Mouse (Mus musculus): ENCODE data around the gene Ttyh3. TPM values are rescaled to one million over a fixed set of nuclear protein-coding genes. Genes with fewer than 3 reads are reported as not detected.
A peak's percentile ranks its signal among the peaks of the same experiment; 100 is the strongest.

The Ttyh3 gene
- polyA plus RNA-seq, 1 experiment from 2014 or later: 68.8 TPM

DNA sequence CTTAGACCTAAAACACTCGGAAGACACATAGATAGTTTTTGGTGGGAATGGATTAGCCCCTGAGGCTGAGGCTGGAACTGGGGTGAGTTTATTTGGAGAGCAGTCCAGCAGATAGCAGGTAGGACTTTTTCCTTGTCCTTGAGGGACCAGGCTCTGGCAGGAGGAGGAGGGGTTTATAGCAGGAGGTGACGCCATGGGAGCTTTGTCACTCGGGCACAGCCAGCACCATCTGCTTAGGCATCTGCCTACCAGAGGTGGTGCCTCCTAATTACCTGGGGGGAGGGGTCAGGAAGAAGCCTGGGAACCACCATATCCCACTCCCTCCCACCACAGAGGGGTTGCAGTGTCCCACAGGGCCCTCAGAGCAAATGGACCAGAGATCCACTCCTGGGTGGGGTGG lies 43.6 kb downstream of the Ttyh3 start:
- Histone ChIP-seq H3K27ac (replicated peaks) (no peak overlapping the region), H3K4me2 (replicated peaks) (no peak overlapping the region)

DNA sequence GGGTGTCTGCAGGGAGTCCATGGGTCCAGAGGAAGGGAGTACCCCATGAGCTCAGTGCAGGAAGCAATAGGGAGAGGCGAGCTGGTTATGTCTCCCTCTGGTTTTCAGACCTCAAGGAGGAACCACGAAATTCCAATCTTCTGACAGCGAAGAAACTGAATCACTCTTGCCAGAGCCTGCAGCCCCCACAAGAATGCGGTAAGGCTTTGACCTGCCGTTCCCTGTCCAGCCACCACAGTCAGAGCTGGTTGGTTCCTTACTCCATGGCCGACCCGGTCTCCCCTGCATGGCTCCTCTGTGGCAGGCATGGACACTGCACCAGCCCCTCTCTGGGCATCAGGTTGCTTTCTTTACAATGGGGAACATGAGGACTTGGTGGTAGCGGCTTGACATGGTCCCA lies 44.4 kb downstream of the Ttyh3 start:
- Histone ChIP-seq H3K4me2 (replicated peaks) (no peak overlapping the region), H3K36me3 (no peaks in the 10 kb centered on the region), H3K9ac (replicated peaks) (no peak overlapping the region), H3K4me1 (peaks cover 46% of the 10 kb centered on the region), H3K27ac (replicated peaks) (no peak overlapping the region), H3K27me3 (peaks cover 43% of the 10 kb centered on the region), H3K9me3 (no peaks in the 10 kb centered on the region), H3K4me3 (no peak overlapping the region)
- ATAC-seq (ENCODE audit: low FRiP score, low read depth): no peak
- WGBS: 81% methylated on average over 8 of the region's 8 CpGs

More for the DNA sequence above, 43.6 kb downstream of the Ttyh3 start:
- H3K9ac ChIP-seq (replicated peaks): no peak overlapping the region
- 29% methylated on average over 3 of the region's 3 CpGs for WGBS
- H3K4me1 ChIP-seq: peaks cover 54% of the 10 kb centered on the region
- ATAC-seq (ENCODE audit: low FRiP score, low read depth): no peak
- H3K9me3 ChIP-seq: no peaks in the 10 kb centered on the region
- H3K4me3 ChIP-seq: no peak overlapping the region
- peaks cover 43% of the 10 kb centered on the region for H3K27me3 ChIP-seq
- no peaks in the 10 kb centered on the region for H3K36me3 ChIP-seq

DNA sequence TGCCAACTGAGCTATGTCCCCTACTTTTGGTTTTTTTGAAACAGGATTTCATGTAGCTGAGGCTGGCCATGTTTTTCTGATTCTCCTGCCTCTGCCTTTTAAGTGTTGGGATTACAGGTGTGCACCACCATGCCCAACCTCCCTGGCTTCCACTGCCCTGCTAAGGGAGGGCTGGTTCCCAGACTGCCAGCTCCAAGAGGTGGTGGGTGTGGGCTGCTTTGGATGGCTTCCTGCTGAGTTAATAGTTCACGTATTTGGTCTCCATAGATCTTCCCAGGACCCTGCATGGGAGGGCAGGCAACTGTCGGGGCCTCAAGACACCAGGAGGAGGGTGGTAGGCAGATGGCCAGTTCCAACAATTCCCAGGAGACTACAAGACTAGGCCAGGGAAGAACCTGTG lies 46.3 kb downstream of the Ttyh3 start:
- Histone ChIP-seq H3K27ac (replicated peaks) (no peak overlapping the region), H3K27me3 (peaks cover 43% of the 10 kb centered on the region)
- 65% methylated on average over 2 of the region's 2 CpGs for WGBS

DNA sequence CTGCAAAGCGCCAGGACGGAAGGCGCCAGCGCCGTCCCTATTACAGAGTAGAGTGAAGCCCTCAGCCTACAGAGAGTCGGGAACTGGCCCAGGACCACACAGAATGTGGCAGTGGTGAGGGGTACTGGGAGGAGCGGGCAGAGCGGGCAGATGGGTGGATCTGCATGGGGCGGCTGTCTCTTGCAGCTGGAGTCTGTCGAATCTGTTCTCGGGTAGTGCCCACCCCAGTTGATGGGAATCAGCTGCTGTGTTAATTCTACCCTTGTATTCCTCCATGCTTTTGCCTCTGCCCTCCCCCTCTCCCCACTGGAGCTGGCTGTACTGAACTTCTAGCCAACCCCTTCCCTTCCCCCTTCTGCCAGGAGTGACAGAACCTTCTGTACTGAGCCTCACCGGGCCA lies 47.1 kb downstream of the Ttyh3 start:
- no peak for ATAC-seq (ENCODE audit: low FRiP score, low read depth)
- no peak overlapping the region for H3K4me3 ChIP-seq
- no peak overlapping the region for H3K4me2 ChIP-seq (replicated peaks)
- H3K36me3 ChIP-seq: no peaks in the 10 kb centered on the region
- H3K9ac ChIP-seq (replicated peaks): no peak overlapping the region
- no peaks in the 10 kb centered on the region for H3K9me3 ChIP-seq
- no peak overlapping the region for H3K27ac ChIP-seq (replicated peaks)
- peaks cover 26% of the 10 kb centered on the region for H3K4me1 ChIP-seq
- H3K27me3 ChIP-seq: peaks cover 46% of the 10 kb centered on the region
- 79% methylated on average over 12 of the region's 12 CpGs for WGBS

More for the DNA sequence above, 46.3 kb downstream of the Ttyh3 start:
- no peak for ATAC-seq (ENCODE audit: low FRiP score, low read depth)
- Histone ChIP-seq H3K4me2 (replicated peaks) (no peak overlapping the region), H3K9ac (replicated peaks) (no peak overlapping the region), H3K4me3 (no peak overlapping the region), H3K4me1 (peaks cover 33% of the 10 kb centered on the region), H3K36me3 (no peaks in the 10 kb centered on the region), H3K9me3 (no peaks in the 10 kb centered on the region)

DNA sequence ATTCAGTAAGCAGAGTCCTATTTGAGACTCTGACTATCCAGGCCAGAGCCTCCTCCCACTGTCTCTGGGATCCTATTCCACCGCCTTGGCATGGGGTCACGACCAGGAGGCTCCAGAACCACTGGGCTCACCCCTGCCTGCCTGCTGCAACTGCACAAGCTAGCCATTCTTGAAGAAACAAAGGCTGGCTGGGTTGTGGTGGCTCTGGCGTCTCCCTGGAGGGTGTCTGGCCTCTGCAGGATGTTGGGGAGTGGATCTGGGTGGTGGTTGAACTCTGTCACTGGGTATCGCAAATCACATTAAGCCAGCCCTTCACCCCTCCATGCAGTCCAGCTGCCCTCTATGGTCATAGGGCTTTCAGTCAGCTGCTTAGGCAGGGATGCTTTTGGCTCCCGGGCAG lies 48.9 kb downstream of the Ttyh3 start:
- Histone ChIP-seq H3K4me3 (no peak overlapping the region), H3K27me3 (peaks cover 46% of the 10 kb centered on the region), H3K4me2 (replicated peaks) (no peak overlapping the region), H3K36me3 (no peaks in the 10 kb centered on the region), H3K9ac (replicated peaks) (no peak overlapping the region), H3K27ac (replicated peaks) (no peak overlapping the region), H3K4me1 (peaks cover 12% of the 10 kb centered on the region), H3K9me3 (no peaks in the 10 kb centered on the region)
- no peak for ATAC-seq (ENCODE audit: low FRiP score, low read depth)
- 66% methylated on average over 5 of the region's 5 CpGs for WGBS

DNA sequence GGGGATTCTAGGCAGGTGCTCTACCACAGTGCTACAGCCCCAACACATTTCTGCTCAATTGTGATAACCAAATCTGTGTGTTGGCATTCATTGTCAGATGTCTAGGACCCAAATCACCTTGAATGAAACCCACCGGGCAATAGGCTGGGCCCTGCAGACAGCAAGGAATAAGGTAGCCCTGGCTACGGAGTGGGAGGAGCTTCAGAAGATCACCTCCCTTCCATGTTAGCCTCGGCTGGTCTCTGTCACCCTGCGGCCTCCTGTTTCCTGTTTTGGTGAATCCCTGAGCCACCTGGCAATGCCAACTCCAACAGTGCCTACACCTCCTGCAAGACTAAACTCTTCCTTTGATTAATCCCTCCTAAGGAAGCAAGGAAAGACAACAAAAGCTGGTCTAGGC lies 51.0 kb downstream of the Ttyh3 start:
- Histone ChIP-seq H3K4me2 (replicated peaks) (no peak overlapping the region), H3K9me3 (no peaks in the 10 kb centered on the region), H3K4me1 (peaks cover 12% of the 10 kb centered on the region; the same call in 1 of the 2 replicates), H3K27ac (replicated peaks) (no peak overlapping the region), H3K9ac (replicated peaks) (no peak overlapping the region), H3K36me3 (no peaks in the 10 kb centered on the region), H3K4me3 (no peak overlapping the region), H3K27me3 (peaks cover 38% of the 10 kb centered on the region)
- 86% methylated on average over 4 of the region's 4 CpGs for WGBS
- ATAC-seq (ENCODE audit: low FRiP score, low read depth): no peak

DNA sequence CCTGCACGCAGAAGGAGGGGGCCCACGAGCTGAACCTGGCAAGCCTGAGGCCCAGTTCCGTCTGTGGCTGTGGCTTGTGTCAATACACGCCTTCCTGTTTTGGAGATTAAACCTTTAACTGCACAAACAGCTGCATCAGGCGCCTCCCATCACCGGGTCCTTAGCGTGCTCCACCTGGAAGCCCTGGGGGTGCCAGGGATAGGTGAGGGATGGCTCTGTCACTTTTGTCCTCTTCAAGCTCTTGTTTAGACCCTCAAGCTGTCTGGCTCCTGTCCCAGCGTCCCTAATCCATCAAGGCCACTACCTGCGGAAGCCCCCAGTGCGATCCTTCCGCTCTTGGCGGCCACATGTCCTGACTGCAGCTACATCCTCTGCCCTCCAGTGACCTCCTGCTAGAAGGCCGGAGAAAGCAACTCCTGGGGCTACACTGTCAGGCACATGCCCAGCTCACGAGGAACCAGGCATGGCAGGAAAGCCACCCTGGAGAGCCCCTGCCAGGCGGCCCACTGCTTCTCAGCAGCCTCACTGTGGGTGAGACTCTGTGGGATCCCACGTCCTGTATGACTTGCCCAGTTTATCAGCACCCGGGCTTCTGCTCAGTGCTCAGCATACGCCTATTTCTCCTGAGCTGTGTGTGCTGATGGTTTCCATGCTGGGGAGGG lies 51.8 kb downstream of the Ttyh3 start:
- no peak for ATAC-seq (ENCODE audit: low FRiP score, low read depth)
- H3K27ac ChIP-seq (replicated peaks): 0 out of 2 replicates have a peak overlapping the region, but pooled peaks have one; percentile 15

DNA sequence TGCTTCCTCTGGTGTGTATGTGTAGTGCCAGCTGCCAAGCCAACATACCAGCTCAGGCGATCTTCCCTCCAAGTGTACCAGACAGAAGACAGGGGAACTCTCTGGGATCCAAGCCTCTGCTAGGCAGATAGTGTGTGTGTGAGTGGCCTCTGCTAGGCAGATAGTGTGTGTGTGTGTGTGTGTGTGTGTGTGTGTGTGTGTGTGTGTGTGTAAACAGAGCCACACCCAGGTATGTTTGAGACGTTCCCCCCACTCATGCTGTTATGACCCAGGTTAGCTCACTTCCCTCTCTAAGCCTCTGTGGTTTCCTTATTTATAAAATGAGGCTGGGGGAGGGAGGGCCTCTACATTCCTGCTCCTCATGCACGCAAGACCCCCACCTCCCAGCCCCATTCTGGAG lies 52.4 kb downstream of the Ttyh3 start:
- Histone ChIP-seq H3K9ac (replicated peaks) (no peak overlapping the region), H3K4me1 (peaks cover 9% of the 10 kb centered on the region), H3K36me3 (no peaks in the 10 kb centered on the region), H3K4me3 (no peak overlapping the region), H3K4me2 (replicated peaks) (no peak overlapping the region), H3K27ac (replicated peaks) (0 out of 2 replicates have a peak overlapping the region, but pooled peaks have one; percentile 15), H3K27me3 (peaks cover 37% of the 10 kb centered on the region), H3K9me3 (no peaks in the 10 kb centered on the region)
- WGBS: 65% methylated on average over 3 of the region's 3 CpGs
- ATAC-seq (ENCODE audit: low FRiP score, low read depth): no peak

More for the DNA sequence above, 51.8 kb downstream of the Ttyh3 start:
- Histone ChIP-seq H3K4me3 (no peak overlapping the region), H3K9ac (replicated peaks) (no peak overlapping the region), H3K36me3 (no peaks in the 10 kb centered on the region), H3K4me2 (replicated peaks) (no peak overlapping the region), H3K27me3 (peaks cover 34% of the 10 kb centered on the region), H3K4me1 (peaks cover 10% of the 10 kb centered on the region; the same call in 1 of the 2 replicates), H3K9me3 (no peaks in the 10 kb centered on the region)
- 74% methylated on average over 18 of the region's 18 CpGs for WGBS

DNA sequence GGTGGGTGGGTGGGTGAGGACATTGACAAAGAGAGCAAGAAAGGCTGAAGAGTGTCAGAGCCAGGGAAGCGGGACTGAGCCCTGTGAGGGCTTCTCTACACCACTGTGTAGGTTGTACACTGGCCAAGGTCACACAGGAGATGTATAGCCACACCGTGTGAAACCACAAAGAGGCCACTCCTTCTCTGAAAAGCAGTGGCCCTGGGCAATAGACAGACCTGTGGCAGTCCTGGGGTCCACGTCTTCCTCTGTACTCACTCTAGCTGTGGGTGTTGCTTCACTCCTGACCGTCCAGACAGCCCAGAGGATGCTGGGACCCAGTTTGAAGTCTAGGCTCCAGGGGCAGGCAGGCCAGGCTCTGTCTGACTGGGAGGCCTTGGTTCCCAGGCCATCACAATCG lies 54.0 kb downstream of the Ttyh3 start:
- 69% methylated on average over 5 of the region's 5 CpGs for WGBS
- Histone ChIP-seq H3K27me3 (peaks cover 45% of the 10 kb centered on the region), H3K36me3 (no peaks in the 10 kb centered on the region), H3K4me2 (replicated peaks) (no peak overlapping the region), H3K9me3 (no peaks in the 10 kb centered on the region), H3K27ac (replicated peaks) (no peak overlapping the region), H3K9ac (replicated peaks) (no peak overlapping the region), H3K4me3 (no peak overlapping the region), H3K4me1 (peaks cover 9% of the 10 kb centered on the region)
- ATAC-seq (ENCODE audit: low FRiP score, low read depth): no peak

DNA sequence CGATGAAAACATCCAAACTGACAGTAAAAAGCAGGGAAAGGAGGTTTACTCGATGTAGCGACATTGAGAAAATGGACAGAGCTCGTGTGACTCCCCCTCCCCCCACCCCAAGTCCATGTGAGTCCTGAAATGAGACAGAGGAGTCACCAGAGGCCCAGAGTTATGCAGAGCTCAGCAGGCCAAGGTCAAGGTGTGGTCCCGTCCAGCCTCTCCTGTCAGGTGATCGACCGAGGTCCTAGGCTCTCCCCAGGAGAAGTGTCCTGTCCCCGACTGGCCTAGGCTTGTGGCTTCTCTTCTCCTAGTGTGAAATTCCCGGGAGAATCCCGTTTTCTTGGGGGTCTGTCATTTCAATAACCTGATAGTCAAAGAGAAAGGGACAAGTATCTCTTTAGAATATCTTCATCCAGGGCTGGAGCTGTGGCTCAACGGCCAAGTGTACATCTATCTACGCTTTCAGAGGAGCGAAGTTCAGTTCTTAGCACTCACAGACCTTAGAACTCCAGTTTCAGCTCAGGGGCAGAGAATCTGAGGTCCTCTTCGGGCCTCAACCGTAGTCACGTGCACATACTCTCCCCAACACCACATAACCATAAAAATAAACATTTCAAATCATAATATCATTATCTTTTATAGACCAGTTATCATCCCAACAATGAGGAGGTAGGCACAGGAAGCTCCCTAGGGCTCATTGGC lies 59.6 kb downstream of the Ttyh3 start:
- peaks cover 18% of the 10 kb centered on the region for H3K4me1 ChIP-seq
- no peak overlapping the region for H3K4me2 ChIP-seq (replicated peaks)
- ATAC-seq (ENCODE audit: low FRiP score, low read depth): no peak
- H3K27me3 ChIP-seq: peaks cover 26% of the 10 kb centered on the region
- H3K4me3 ChIP-seq: no peak overlapping the region
- H3K27ac ChIP-seq (replicated peaks): no peak overlapping the region
- 93% methylated on average over 16 of the region's 16 CpGs for WGBS
- H3K9me3 ChIP-seq: no peaks in the 10 kb centered on the region
- no peak overlapping the region for H3K9ac ChIP-seq (replicated peaks)
- no peaks in the 10 kb centered on the region for H3K36me3 ChIP-seq

DNA sequence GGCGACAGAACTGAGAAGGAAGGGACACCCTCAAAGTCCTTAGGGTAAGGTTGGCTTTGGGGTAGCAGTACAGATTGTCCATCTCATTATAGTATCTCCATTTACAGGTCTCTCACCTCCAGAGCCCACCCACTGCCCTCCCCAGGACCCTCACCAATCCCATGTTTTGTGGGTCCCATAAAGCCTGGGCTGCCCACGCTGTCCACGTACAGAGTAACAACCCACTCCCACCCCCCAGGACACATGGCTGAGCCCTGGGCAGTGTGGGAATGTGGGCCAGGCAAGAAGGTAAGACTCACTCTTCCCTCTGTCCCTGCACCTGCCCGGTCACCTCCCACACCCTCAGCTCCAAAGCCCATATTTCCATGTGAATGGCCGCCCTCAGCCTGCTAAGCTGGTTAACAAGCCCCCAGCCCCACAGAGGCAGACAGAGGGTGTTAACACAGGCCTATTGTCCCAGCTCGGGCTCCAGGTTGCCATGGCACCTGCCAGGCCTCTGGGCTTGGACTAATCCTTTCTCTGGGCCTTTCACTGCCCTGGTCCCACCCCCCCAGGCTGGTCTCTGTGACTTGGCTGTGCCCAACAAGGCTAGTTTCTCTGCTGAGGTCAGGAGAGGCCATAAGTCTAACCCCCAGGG lies 65.0 kb downstream of the Ttyh3 start:
- WGBS: 4% methylated on average over 6 of the region's 6 CpGs
- Histone ChIP-seq H3K27ac (replicated peaks) (peak overlapping the region; percentile 83), H3K4me1 (peaks cover 64% of the 10 kb centered on the region), H3K9ac (replicated peaks) (peak overlapping the region; percentile 24; the same call in 1 of the 2 replicates), H3K27me3 (peaks cover 25% of the 10 kb centered on the region), H3K36me3 (no peaks in the 10 kb centered on the region), H3K9me3 (no peaks in the 10 kb centered on the region), H3K4me2 (replicated peaks) (peak overlapping the region; percentile 36), H3K4me3 (no peak overlapping the region)
- peak; percentile 81 for ATAC-seq (ENCODE audit: low FRiP score, low read depth)

All from midbrain, embryonic 12.5 days (tissue).